Mouse (Mus musculus) cortical plate, adult 2 months (tissue): ENCODE results near the gene Rnf208. TPM values are rescaled to one million over a fixed set of nuclear protein-coding genes. Genes with fewer than 3 reads are reported as not detected.

Experiments
- H3K27ac ChIP-seq: fragments of 200-500 bp; 2 replicates; pipeline ENCODE4 v1.5.1; 2012; ENCODE audit warnings: low read length, control low read depth, inconsistent platforms; ENCODE audit not compliant: insufficient read depth
- H3K4me1 ChIP-seq: fragments of 200-500 bp; 2 replicates; pipeline ENCODE4 v1.6.1; 2011; ENCODE audit warnings: low read length; ENCODE audit not compliant: control insufficient read depth, insufficient read depth
- H3K4me3 ChIP-seq: fragments of 200-500 bp; 2 replicates; pipeline ENCODE4 v1.5.1; 2011; ENCODE audit warnings: mild to moderate bottlenecking, low read length, control low read depth; ENCODE audit not compliant: insufficient read depth
- CTCF ChIP-seq: fragments of 200-500 bp; IDR thresholded peaks from 2 replicates; pipeline ENCODE4 v1.5.1; 2011; ENCODE audit warnings: mild to moderate bottlenecking, control low read depth, low read length; ENCODE audit not compliant: insufficient read depth; ENCODE audit errors: extremely low read depth
- POLR2A ChIP-seq: fragments of 200-500 bp; IDR thresholded peaks from 2 replicates; pipeline ENCODE4 v1.6.1; 2011; ENCODE audit warnings: mild to moderate bottlenecking, low read length, control low read depth; ENCODE audit not compliant: insufficient read depth; ENCODE audit errors: extremely low read depth
- polyA plus RNA-seq: library from polyadenylated mRNA; depleted of rRNA; stranded (reverse); fragments of >200 nt; gene quantifications from 2 replicates; pipeline ENCODE4 v1.2.3, GENCODE M21; 2012; rRNA removed

Gene Rnf208
- 314 and 325 TPM in 2 replicates for polyA plus RNA-seq

DNA sequence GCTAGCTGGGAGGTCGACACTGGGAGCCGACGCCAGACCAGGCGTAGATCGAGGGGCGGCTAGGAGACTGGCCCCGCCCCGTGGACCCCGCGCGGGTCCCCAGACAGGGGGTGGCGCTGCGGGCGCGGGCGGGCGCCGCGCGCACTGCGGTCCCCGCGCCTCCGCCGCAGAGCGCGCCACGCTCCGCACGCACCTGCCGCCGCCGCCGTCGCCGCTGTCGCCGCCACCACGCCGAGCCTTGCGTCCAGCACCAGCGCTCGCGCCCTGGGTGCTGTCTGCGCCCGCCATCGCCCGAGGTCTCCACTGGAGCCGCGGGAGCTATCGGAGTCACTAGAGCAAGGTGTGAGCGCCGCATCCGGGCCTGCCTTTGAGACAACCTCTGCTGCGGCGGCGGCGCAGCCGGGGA, at the start of gene Rnf208, which contains the start of gene Cysrt1:
TSS of gene Rnf208 (plus strand) at position 155 of the 406 bp plus-strand sequence.
TSS of gene Cysrt1 (minus strand) at position 352 of the 406 bp plus-strand sequence.
- peak within 1 kb of the TSS; percentile 80 for H3K4me3 ChIP-seq
- H3K27ac ChIP-seq: peak within 1 kb of the TSS; percentile 89; the same call in 1 of the 2 replicates
- peak; percentile 17; the same call in 1 of the 2 replicates for TF ChIP-seq POLR2A
- no peak for TF ChIP-seq CTCF
- H3K4me1 ChIP-seq: peaks cover 5% of the 10 kb centered on the region

GRCm38 (mm10) chr2:25193330-25193770, 48.7 kb upstream of the Rnf208 start:
- Histone ChIP-seq H3K27ac (no peak overlapping the region), H3K4me1 (no peaks in the 10 kb centered on the region), H3K4me3 (no peak overlapping the region)
- TF ChIP-seq POLR2A: no peak
- peak; percentile 97 for TF ChIP-seq CTCF

DNA sequence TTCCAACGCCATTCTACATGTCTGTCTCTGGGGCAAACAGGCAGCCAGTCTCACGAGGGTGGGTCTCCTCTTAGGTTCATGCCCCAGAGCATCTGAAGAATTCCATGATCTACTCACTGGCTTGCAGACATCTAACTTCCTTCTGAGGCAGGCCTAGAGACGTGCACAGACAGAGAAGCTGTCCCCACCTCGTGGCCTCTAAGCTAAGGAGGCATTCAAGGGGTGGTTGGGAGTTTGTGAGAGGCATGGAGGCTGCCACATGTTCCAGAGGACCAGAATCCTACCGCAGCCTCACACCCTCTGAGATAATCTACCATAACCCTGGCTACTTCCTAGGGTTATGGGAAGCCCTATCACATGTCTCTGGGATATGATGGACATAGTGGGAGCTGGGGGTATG, 48.0 kb upstream of the Rnf208 start:
- TF ChIP-seq POLR2A (no peak), CTCF (no peak)
- H3K27ac ChIP-seq: no peak overlapping the region

DNA sequence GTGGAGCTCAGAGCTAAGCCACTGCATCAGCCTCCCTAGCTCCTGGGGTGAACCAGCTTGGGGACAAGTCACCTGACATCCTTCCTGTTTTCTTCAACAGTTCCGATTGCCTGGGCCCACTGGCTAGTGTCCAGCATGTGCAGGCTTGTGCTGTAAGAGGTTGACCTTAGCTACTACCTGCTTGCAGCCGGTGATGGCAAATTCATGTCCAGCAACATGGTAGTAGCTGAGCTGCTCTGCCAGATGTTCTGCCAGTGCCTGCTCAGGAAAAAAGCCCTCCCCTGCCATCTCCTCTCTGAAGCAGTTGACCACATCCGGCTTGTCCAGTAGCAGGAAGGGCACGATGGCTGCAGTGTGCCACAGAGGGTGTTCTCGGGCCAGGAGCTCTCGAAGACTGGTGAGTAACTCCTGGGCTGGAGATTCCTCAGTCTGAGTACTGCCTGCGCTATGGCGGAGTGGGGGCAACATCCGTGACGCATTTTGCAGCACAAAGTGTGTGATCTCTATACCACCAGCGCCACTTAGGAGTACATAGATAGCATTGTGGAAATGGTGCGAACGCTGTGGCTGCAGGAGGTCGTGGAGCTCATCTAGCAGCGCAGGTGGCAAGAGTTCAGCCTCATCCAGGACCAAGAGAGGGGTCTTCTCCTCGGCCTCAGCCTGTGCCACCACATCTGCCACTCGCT, 47.4 kb upstream of the Rnf208 start:
- no peak overlapping the region for H3K27ac ChIP-seq
- no peak overlapping the region for H3K4me3 ChIP-seq
- H3K4me1 ChIP-seq: no peaks in the 10 kb centered on the region
- TF ChIP-seq CTCF (no peak), POLR2A (no peak)

More for the DNA sequence above, 48.0 kb upstream of the Rnf208 start:
- H3K4me1 ChIP-seq: no peaks in the 10 kb centered on the region
- H3K4me3 ChIP-seq: no peak overlapping the region

- no peak for TF ChIP-seq POLR2A
- Histone ChIP-seq H3K4me1 (no peaks in the 10 kb centered on the region), H3K27ac (no peak overlapping the region), H3K4me3 (no peak overlapping the region)
Measured at GRCm38 (mm10) chr2:25195211-25196156, 46.6 kb upstream of the Rnf208 start.

- TF ChIP-seq POLR2A (0 out of 2 replicates have a peak, but pooled peaks have one; percentile 9), CTCF (no peak)
- no peaks in the 10 kb centered on the region for H3K4me1 ChIP-seq
- peak within 1 kb of the TSS; percentile 14; the same call in 1 of the 2 replicates for H3K4me3 ChIP-seq
- peak within 1 kb of the TSS; percentile 23 for H3K27ac ChIP-seq
Measured at GRCm38 (mm10) chr2:25196172-25196954, 45.7 kb upstream of the Rnf208 start, which contains the start of gene Tor4a. Gene Tor4a, minus strand, starts transcription at chr2:25196886.

DNA sequence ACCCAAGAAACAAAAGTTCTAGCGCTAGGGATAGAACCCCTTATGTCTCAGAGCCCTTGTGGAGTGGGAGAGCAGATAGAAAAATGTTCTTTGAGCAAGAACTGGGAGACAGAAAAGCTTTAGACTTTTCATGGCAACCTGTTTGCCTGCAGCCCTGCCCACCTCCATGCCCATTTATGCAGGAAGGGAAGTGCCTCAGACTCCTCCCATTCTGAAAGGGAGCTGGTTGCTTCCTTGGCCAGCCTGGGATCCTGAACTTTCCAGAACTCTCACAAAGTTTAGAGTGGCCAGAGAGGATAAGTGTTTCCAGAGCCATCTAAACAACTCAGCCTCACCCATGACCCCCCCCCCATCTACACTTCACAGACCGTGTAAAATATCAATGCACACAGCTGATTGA, 44.9 kb upstream of the Rnf208 start:
- TF ChIP-seq CTCF (no peak), POLR2A (no peak)
- no peak overlapping the region for H3K4me3 ChIP-seq
- no peaks in the 10 kb centered on the region for H3K4me1 ChIP-seq
- H3K27ac ChIP-seq: no peak overlapping the region

DNA sequence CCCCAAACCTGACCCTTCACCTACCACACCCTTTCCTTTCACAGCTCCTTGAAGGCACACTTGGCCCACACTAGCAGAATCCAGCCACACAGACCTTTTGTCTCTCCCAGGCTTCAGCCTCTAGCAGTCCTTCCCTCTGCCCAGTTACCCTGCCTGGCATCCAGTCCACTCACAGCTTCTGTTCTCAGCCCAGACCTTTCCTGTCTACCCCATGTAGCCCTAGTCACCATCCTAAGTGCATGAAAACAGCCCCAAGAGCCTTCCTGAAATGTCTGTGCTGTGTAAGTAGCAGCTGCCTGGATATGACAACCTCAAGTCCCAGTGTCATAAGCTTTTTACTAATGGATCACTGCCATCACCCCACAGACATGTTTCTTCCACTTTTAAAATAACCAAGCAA, 44.1 kb upstream of the Rnf208 start:
- H3K27ac ChIP-seq: no peak overlapping the region
- H3K4me1 ChIP-seq: no peaks in the 10 kb centered on the region
- TF ChIP-seq POLR2A (no peak), CTCF (no peak)
- no peak overlapping the region for H3K4me3 ChIP-seq

DNA sequence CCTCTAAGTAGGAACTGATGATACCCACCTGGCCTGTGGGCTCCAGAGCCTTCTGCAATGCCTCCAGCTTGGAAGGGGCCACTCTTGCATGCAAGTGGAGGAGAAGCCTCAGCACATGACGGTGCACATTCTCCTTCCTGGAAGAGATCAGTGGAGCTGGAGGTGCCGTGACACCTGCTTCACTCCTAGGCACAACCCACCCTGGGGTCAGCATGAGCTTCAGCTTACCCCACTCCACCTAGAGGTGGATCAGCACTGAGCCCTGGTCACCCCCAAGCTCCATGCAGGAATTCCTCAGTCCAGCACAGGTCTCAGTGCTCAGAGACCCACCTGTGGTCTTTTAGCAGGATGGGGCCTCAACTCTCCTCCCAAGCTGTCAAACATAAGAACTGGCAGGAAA, 41.4 kb upstream of the Rnf208 start:
- Histone ChIP-seq H3K4me1 (no peaks in the 10 kb centered on the region), H3K27ac (no peak overlapping the region), H3K4me3 (no peak overlapping the region)
- no peak for TF ChIP-seq CTCF
- TF ChIP-seq POLR2A: no peak

GRCm38 (mm10) chr2:25203631-25204214, 38.3 kb upstream of the Rnf208 start:
- no peak for TF ChIP-seq CTCF
- no peak for TF ChIP-seq POLR2A
- Histone ChIP-seq H3K4me3 (no peak overlapping the region), H3K27ac (no peak overlapping the region), H3K4me1 (no peaks in the 10 kb centered on the region)
